Mouse (Mus musculus) hindbrain, embryonic 14.5 days (tissue): ENCODE results near the gene Fgfr2. TPM values are rescaled to one million over a fixed set of nuclear protein-coding genes. Genes with fewer than 3 reads are reported as not detected.

Experiments used
- ATAC-seq: fragments of 200-750 bp; cut with Nextera tagmentation; 2 replicates; pipeline ENCODE4 v1.8.0; 2017; ENCODE audit warnings: moderate number of reproducible peaks, mild to moderate bottlenecking, moderate TSS enrichment, moderate library complexity; ENCODE audit not compliant: low FRiP score
- DNase-seq: peaks from one replicate; pipeline ENCODE4 v3.0.0-alpha.2; 2015; ENCODE audit warnings: low spot score
- H3K27ac ChIP-seq: fragments of 300-500 bp; sonication (generic); 2 replicates; pipeline ENCODE4 v1.5.1; 2014; ENCODE audit warnings: mild to moderate bottlenecking, moderate library complexity
- H3K27me3 ChIP-seq: fragments of 300-500 bp; sonication (generic); 2 replicates; pipeline ENCODE4 v1.6.1; 2014; ENCODE audit warnings: mild to moderate bottlenecking, low read length, mixed read lengths; ENCODE audit not compliant: control insufficient read depth, insufficient read depth
- H3K36me3 ChIP-seq: fragments of 300-500 bp; sonication (generic); replicated peaks from 2 replicates; pipeline ENCODE4 v1.6.1; 2014; ENCODE audit not compliant: control insufficient read depth, insufficient read depth
- H3K4me1 ChIP-seq: fragments of 300-500 bp; sonication (generic); replicated peaks from 2 replicates; pipeline ENCODE4 v1.6.1; 2014; ENCODE audit warnings: antibody characterized with exemption, low read length, mixed read lengths; ENCODE audit not compliant: control insufficient read depth, insufficient read depth
- H3K4me2 ChIP-seq: fragments of 300-500 bp; sonication (generic); replicated peaks from 2 replicates; pipeline ENCODE4 v1.6.1; 2014; ENCODE audit warnings: mild to moderate bottlenecking, moderate library complexity
- H3K4me3 ChIP-seq: fragments of 300-500 bp; sonication (generic); replicated peaks from 2 replicates; pipeline ENCODE4 v1.5.1; 2014; ENCODE audit warnings: mild to moderate bottlenecking, low read length
- H3K9ac ChIP-seq: fragments of 300-500 bp; sonication (generic); 2 replicates; pipeline ENCODE4 v1.6.1; 2014
- H3K9me3 ChIP-seq: fragments of 300-500 bp; sonication (generic); 2 replicates; pipeline ENCODE4 v1.6.1; 2016; ENCODE audit warnings: low read length; ENCODE audit not compliant: control insufficient read depth
- WGBS: fragments of 180-500 bp; shearing (Covaris S2); extraction: QIAGEN DNeasy Blood & Tissue Kit; methylation state at CpG from one replicate; pipeline ENCODE4 v1.1.7; 2014; 5-methylcytosine and 5-hydroxymethylcytosine counted together
- polyA plus RNA-seq: library from polyadenylated mRNA; unstranded; fragments of >200 nt; fragmentation: Nextera tagmentation; extraction: Ambion mirVana; gene quantifications from 2 replicates; pipeline ENCODE4 v1.2.1, GENCODE M21; 2014

Fgfr2 gene
- polyA plus RNA-seq, 1 experiment from 2014 or later: 43.5 TPM

DNA sequence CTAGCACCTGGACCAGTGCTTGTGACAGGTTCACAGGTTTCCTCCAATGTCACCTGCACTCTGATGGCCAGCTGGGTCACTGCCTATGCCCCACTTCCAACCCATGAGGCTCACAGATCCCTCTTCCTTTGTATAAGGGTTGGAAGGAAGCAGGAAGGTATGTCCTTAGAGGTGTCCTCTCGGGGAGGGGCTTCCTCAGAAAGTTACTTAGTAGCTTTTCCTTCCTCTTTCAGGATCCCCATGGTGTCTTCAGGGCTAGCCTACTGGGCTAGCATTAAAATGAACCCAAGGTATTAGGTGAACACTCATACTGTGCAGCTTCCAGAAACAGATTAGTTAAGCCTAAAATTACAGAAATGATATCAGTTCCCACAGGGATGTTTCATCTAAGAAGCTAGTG lies 790.1 kb downstream of the Fgfr2 start:
- Histone ChIP-seq H3K4me3 (no peak overlapping the region), H3K9me3 (no peaks in the 10 kb centered on the region), H3K4me1 (peaks cover 13% of the 10 kb centered on the region; the same call in 1 of the 2 replicates), H3K36me3 (no peaks in the 10 kb centered on the region), H3K27ac (no peak overlapping the region), H3K4me2 (no peak overlapping the region), H3K27me3 (no peaks in the 10 kb centered on the region), H3K9ac (no peak overlapping the region)
- WGBS: 79% methylated on average over 1 of the region's 1 CpGs
- ATAC-seq: no peak
- no peak for DNase-seq

DNA sequence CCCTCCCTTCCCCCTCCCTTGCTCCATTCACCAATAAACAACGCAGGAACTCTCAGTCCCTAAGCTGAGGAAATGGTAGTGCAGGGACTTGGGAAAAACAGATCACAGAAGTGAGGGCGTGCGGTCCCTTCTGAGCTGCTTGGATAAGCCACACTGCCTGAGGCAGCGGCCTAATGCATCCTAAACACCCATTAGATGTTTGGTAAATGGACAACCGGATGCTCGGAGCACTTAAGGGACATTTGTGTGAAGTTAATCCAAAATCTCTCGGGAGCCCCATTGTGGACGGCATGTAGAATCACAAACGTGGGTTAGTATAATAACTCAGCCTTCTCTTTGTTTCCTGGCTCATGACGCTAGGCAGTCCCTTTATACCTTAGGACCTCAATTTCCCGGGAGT lies 791.0 kb downstream of the Fgfr2 start:
- H3K9ac ChIP-seq: no peak overlapping the region
- no peak overlapping the region for H3K4me2 ChIP-seq
- 44% methylated on average over 11 of the region's 11 CpGs for WGBS
- no peaks in the 10 kb centered on the region for H3K27me3 ChIP-seq
- H3K4me1 ChIP-seq: 0 out of 2 replicates have a peak, but pooled peaks cover 7% of the 10 kb centered on the region
- no peak for DNase-seq
- no peak for ATAC-seq
- H3K4me3 ChIP-seq: no peak overlapping the region
- no peak overlapping the region for H3K27ac ChIP-seq
- no peaks in the 10 kb centered on the region for H3K36me3 ChIP-seq
- no peaks in the 10 kb centered on the region for H3K9me3 ChIP-seq

DNA sequence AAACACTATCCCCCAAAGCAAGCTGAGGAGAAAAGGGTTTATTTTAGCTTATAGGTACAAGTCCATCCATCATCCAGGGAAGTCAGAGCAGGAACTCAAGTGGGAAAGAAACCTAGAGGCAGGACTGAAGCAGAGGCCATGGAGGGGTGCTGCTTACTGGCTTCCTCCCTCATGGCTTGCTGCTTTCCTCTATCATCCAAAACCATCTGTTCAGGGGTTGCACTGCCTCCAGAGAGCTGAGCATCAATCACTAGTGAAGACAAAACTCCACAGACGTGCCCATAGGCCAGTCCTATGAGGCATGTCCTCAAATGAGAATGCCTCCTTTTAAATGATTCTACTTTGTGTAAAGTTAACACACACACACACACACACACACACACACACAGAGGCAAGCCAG lies 793.0 kb downstream of the Fgfr2 start:
- Histone ChIP-seq H3K36me3 (no peaks in the 10 kb centered on the region), H3K9me3 (no peaks in the 10 kb centered on the region), H3K27me3 (no peaks in the 10 kb centered on the region), H3K27ac (no peak overlapping the region), H3K4me1 (0 out of 2 replicates have a peak, but pooled peaks cover 3% of the 10 kb centered on the region), H3K4me3 (no peak overlapping the region), H3K9ac (no peak overlapping the region), H3K4me2 (no peak overlapping the region)
- no peak for DNase-seq
- 35% methylated on average over 1 of the region's 1 CpGs for WGBS
- ATAC-seq: no peak

DNA sequence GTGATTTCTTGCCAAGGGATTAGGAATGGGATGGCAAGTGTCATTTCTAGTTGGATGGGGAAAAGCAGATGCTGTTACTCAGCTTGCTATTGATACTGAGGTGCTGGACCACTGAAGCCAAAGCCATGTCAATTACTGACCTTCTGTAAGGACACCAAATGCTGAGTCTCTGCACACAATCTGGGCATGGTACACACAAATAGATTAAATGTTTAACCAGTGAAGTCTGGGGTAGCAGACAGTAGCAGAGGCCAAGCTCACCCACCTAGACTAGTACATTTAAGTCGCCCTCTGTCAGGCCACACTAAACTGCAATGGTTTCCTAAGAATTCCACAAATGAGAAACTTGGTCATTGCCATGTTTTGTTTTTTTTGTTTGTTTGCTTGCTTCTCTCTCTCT lies 794.5 kb downstream of the Fgfr2 start:
- WGBS: 93% methylated on average over 1 of the region's 1 CpGs
- Histone ChIP-seq H3K36me3 (no peaks in the 10 kb centered on the region), H3K27me3 (no peaks in the 10 kb centered on the region), H3K4me3 (no peak overlapping the region), H3K4me1 (0 out of 2 replicates have a peak, but pooled peaks cover 3% of the 10 kb centered on the region), H3K9me3 (no peaks in the 10 kb centered on the region), H3K9ac (no peak overlapping the region), H3K4me2 (no peak overlapping the region), H3K27ac (no peak overlapping the region)
- DNase-seq (no peak), ATAC-seq (no peak)

DNA sequence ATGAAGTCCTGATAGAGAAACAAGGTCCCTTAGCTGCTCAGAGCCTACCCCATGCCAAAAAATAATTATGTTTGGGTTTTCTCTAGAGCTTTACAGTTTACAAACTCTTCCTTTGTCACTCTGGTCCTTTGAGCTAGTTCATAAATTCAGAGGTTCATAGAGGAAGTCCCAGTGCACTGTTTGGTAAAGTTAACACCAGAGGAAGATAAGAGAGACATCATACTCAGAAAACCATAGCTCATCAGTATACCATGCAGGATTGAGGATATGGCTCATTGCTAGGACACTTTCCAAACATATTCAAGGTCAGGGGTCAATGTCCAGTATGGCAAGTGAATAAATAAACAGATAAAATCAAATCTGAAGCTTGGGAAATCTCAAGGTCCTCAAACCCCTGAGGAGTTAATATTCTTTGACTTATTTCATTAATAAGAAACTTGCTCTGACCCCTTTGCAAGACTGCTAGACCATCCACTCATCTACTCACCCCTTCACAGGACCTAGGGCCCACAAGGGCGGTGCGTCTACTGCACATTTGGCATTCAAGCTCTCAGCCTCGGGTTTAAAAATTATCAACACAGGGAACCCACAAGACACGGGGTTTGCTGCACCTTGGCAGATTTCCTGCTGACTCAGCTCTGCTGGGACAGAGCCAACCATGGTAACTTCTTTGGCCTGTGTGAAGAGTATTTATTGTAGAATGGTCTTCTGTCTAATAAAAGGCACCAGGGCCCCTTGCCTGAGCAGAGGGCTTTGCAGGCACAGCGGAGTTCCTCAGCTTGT lies 797.4 kb downstream of the Fgfr2 start:
- H3K27me3 ChIP-seq: no peaks in the 10 kb centered on the region
- no peak overlapping the region for H3K4me2 ChIP-seq
- DNase-seq (peak; percentile 48), ATAC-seq (no peak)
- no peak overlapping the region for H3K9ac ChIP-seq
- WGBS: 60% methylated on average over 5 of the region's 5 CpGs
- H3K9me3 ChIP-seq: no peaks in the 10 kb centered on the region
- H3K36me3 ChIP-seq: no peaks in the 10 kb centered on the region
- H3K4me1 ChIP-seq: no peaks in the 10 kb centered on the region
- H3K27ac ChIP-seq: no peak overlapping the region
- no peak overlapping the region for H3K4me3 ChIP-seq

DNA sequence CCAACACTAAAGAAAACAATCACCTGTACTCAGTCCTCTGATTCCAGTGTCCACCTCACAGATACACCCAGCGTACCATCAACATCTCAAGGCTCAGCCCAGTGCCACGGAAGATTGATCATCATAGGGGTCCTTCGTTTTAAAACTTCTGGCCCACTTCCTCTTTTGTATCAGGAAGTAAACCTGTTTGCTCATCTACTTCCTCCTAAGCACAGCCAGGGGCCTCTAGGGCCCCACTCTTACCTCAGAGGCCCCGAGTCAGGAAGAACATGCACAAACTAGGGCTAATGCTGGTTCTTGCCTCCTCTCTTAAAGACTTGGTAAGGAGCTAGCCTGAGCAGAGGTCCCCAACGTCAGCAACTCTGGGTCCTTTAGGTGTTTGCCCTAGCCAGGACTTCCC lies 799.7 kb downstream of the Fgfr2 start:
- no peak overlapping the region for H3K4me2 ChIP-seq
- H3K9me3 ChIP-seq: no peaks in the 10 kb centered on the region
- WGBS: 87% methylated on average over 5 of the region's 5 CpGs
- ATAC-seq: no peak
- DNase-seq: no peak
- no peak overlapping the region for H3K27ac ChIP-seq
- no peaks in the 10 kb centered on the region for H3K4me1 ChIP-seq
- H3K27me3 ChIP-seq: no peaks in the 10 kb centered on the region
- H3K9ac ChIP-seq: no peak overlapping the region
- no peak overlapping the region for H3K4me3 ChIP-seq
- no peaks in the 10 kb centered on the region for H3K36me3 ChIP-seq

DNA sequence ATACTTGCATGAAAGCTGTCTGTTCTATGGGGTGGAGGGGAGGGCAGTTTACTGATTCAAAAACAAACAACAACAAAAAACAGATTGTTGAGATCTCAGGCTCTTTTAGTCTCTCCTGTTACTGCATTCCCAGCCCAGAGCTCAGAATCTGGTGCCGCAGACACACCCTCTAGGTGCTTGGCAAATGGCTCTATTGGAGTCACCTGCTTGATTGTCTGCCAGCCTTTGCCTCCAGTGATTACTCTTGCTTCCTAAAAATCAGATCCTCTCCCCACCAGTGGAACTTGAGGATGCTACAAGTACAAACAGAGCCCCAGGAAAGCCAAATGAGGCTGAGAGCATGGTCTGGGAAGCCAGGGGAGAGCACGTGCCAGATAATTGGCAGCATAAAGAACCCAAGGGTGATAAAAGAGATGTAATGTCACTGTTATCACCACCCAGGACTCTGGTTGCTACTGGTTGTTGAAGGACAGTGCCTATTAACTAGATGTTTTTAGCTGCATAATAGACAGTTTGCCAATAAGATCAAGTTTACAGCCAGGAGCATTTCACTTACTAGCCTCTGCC lies 801.7 kb downstream of the Fgfr2 start:
- no peaks in the 10 kb centered on the region for H3K36me3 ChIP-seq
- H3K4me3 ChIP-seq: no peak overlapping the region
- no peak overlapping the region for H3K9ac ChIP-seq
- WGBS: 81% methylated on average over 2 of the region's 2 CpGs
- DNase-seq (no peak), ATAC-seq (no peak)
- peaks cover 11% of the 10 kb centered on the region for H3K4me1 ChIP-seq
- no peak overlapping the region for H3K27ac ChIP-seq
- H3K27me3 ChIP-seq: no peaks in the 10 kb centered on the region
- H3K4me2 ChIP-seq: no peak overlapping the region
- H3K9me3 ChIP-seq: no peaks in the 10 kb centered on the region

DNA sequence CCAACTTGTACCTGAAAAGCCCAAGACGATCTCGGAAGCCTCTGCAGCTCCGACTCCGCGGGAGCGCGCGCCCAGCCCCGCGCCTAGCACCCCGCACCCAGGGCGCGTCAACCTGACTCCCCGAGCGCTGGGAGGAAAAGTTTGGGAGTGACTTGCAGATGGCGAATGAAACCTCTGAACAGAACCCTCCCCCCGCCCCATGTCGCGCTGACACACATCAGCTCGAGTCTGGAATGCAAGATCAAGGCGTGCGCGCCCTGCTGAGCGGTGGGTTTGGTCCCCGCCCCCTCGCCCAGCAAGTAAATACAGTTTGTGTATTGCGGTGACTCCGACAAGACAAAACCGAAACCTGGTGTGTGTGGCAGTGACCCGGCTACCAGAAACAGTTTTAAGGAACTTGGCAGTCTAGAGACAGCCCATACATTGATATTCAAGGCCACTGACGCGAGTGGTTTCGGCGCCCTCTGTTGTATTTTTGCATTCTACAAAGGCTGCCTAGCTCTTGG lies 806.1 kb downstream of the Fgfr2 start, which contains the start of gene Chst15:
Chst15 (minus strand) TSS at position 193 of the 506 bp plus-strand sequence.
- H3K27ac ChIP-seq: peak within 1 kb of the TSS; percentile 94
- H3K4me1 ChIP-seq: peaks cover 42% of the 10 kb centered on the region
- H3K27me3 ChIP-seq: no peaks in the 10 kb centered on the region
- peak within 1 kb of the TSS; percentile 98 for H3K4me2 ChIP-seq
- peak; percentile 25; the same call in 1 of the 2 replicates for ATAC-seq
- peak; percentile 69 for DNase-seq
- WGBS: under 1% methylated on average over 34 of the region's 34 CpGs
- peak within 1 kb of the TSS; percentile 87 for H3K4me3 ChIP-seq
- H3K9me3 ChIP-seq: no peaks in the 10 kb centered on the region
- peak within 1 kb of the TSS; percentile 95 for H3K9ac ChIP-seq
- H3K36me3 ChIP-seq: no peaks in the 10 kb centered on the region

DNA sequence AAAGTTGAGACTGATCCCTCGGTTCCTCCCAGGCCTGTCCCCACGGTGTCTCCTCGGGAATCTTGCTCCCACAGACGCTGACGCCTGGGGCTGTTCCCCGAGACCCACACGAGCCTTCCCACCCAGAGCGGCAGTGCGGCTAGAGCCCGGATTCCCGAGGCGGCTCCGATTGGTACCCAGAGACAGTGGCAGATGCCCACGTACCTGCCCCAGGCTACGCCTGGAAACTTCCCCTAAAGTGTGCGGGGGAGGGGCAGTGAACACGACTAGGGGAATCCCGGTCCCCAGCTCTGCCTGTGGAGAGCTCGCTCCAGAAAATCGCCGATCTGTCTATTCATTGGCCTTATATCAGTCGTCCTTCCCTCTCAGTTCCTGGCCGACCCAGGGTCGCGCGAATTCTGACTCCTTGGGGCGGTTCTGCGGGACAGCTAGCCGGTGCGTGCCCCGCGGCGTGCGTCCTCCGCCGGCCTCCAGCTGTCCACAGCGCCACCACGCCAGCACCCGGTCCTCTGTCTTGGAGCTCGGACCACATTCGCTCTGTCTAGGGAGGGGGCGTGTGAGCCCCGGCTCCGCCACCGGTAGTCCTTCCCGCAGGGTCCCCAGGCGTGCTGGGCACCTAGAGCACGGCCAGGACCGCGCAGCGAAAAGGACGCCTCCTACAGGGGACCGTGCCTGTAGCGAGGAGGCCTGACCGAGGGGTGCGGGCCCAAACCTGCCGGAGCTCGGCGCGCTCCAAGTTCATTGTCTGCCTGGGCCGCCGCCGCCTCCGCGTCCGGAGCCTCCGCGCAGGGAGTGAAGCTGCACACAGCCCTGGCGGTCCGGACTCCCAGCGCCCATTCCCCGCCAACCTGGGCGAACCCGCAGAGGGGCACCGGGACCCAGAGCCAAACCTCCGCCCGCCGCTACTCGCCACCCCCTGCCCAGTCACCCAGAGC lies 806.8 kb downstream of the Fgfr2 start:
- H3K4me2 ChIP-seq: peak overlapping the region; percentile 98
- DNase-seq (peak; percentile 55), ATAC-seq (peak; percentile 75)
- no peaks in the 10 kb centered on the region for H3K27me3 ChIP-seq
- no peaks in the 10 kb centered on the region for H3K36me3 ChIP-seq
- peak overlapping the region; percentile 94 for H3K27ac ChIP-seq
- H3K9me3 ChIP-seq: no peaks in the 10 kb centered on the region
- WGBS: under 1% methylated on average over 73 of the region's 79 CpGs
- H3K4me1 ChIP-seq: peaks cover 43% of the 10 kb centered on the region
- H3K9ac ChIP-seq: peak overlapping the region; percentile 95
- H3K4me3 ChIP-seq: peak overlapping the region; percentile 87
